Mouse (Mus musculus) naive thymus-derived CD4-positive, alpha-beta T cell, adult 2 months (primary cell): ENCODE results near the gene Gnl3l.
A peak's percentile ranks its signal among the peaks of the same experiment; 100 is the strongest.

ENCODE experiments used
- DNase-seq: peaks from one replicate; pipeline ENCODE4 v3.0.0-alpha.2; 2011; ENCODE audit warnings: low read depth

Gnl3l gene

GRCm38 (mm10) chrX:151016938-151017877 is at the start of gene Gnl3l:
Gene Gnl3l, minus strand, starts transcription at chrX:151017322.
- peak; percentile 95 for DNase-seq

GRCm38 (mm10) chrX:151066071-151066666 is 49.0 kb upstream of the Gnl3l start:
- DNase-seq, result no peak

GRCm38 (mm10) chrX:151061615-151062299 is 44.6 kb upstream of the Gnl3l start:
- no peak for DNase-seq

- DNase-seq, result no peak
Measured at GRCm38 (mm10) chrX:151059346-151059745, 42.2 kb upstream of the Gnl3l start.

GRCm38 (mm10) chrX:151055559-151055958 is 38.4 kb upstream of the Gnl3l start:
- no peak for DNase-seq

GRCm38 (mm10) chrX:151054489-151054888 is 37.4 kb upstream of the Gnl3l start:
- DNase-seq, result no peak

GRCm38 (mm10) chrX:151050337-151050736 is 33.2 kb upstream of the Gnl3l start:
- no peak for DNase-seq

- DNase-seq, result no peak
Measured at GRCm38 (mm10) chrX:151049661-151050215, 32.6 kb upstream of the Gnl3l start.

GRCm38 (mm10) chrX:151047431-151048058 is 30.4 kb upstream of the Gnl3l start:
- DNase-seq, result peak; percentile 6

GRCm38 (mm10) chrX:151046777-151047430 is 29.8 kb upstream of the Gnl3l start:
- peak; percentile 32 for DNase-seq

- no peak for DNase-seq
Measured at GRCm38 (mm10) chrX:151046321-151046720, 29.2 kb upstream of the Gnl3l start.

- no peak for DNase-seq
Measured at GRCm38 (mm10) chrX:151045850-151046249, 28.7 kb upstream of the Gnl3l start, which contains the start of gene Fgd1. Gene Fgd1, plus strand, starts transcription at chrX:151046150.

GRCm38 (mm10) chrX:151041223-151041622 is 24.1 kb upstream of the Gnl3l start:
- DNase-seq, result no peak

GRCm38 (mm10) chrX:151031400-151031799 is 14.3 kb upstream of the Gnl3l start:
- DNase-seq, result no peak

- no peak for DNase-seq
Measured at GRCm38 (mm10) chrX:151018798-151019197, 1.7 kb upstream of the Gnl3l start.

- DNase-seq, result no peak
Measured at GRCm38 (mm10) chrX:151017897-151018296, 775 bp upstream of the Gnl3l start.

GRCm38 (mm10) chrX:150996775-150997174 is 20.3 kb downstream of the Gnl3l start:
- no peak for DNase-seq

GRCm38 (mm10) chrX:150981621-150982020 is 35.5 kb downstream of the Gnl3l start:
- no peak for DNase-seq

GRCm38 (mm10) chrX:150975424-150975823 is 41.7 kb downstream of the Gnl3l start:
- DNase-seq, result no peak

- peak; percentile 2 for DNase-seq
Measured at GRCm38 (mm10) chrX:150963027-150963426, 54.1 kb downstream of the Gnl3l start.

- DNase-seq, result peak; percentile 5
Measured at GRCm38 (mm10) chrX:150960702-150961101, 56.4 kb downstream of the Gnl3l start.
